Mouse (Mus musculus): Measurements from ENCODE around the gene Fam20b.
A peak's percentile ranks its signal among the peaks of the same experiment; 100 is the strongest.

Gene Fam20b

GRCm38 (mm10) chr1:156672720-156673475 lies 46.0 kb downstream of the Fam20b start:
- DNase-seq (ENCODE audit: low read depth, low spot score), result peak; percentile 85

DNA sequence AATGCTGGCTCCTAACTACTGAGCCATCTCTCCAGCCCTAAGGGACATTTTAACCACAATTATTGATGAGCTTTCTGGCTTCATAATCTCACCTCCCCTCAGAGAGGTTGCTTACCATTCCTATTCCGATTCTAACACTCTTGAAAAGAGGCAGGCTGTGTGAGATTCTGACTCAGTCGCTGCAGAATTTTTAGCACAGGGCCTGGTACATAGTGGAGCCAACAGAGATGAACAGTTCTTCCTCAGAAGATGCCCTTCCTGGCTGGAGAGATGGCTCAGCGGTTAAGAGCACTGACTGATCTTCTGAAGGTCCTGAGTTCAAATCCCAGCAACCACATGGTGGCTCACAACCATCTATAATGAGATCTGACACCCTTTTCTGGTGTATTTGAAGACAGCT lies 47.0 kb downstream of the Fam20b start:
- no peak for DNase-seq (ENCODE audit: low read depth, low spot score)

DNA sequence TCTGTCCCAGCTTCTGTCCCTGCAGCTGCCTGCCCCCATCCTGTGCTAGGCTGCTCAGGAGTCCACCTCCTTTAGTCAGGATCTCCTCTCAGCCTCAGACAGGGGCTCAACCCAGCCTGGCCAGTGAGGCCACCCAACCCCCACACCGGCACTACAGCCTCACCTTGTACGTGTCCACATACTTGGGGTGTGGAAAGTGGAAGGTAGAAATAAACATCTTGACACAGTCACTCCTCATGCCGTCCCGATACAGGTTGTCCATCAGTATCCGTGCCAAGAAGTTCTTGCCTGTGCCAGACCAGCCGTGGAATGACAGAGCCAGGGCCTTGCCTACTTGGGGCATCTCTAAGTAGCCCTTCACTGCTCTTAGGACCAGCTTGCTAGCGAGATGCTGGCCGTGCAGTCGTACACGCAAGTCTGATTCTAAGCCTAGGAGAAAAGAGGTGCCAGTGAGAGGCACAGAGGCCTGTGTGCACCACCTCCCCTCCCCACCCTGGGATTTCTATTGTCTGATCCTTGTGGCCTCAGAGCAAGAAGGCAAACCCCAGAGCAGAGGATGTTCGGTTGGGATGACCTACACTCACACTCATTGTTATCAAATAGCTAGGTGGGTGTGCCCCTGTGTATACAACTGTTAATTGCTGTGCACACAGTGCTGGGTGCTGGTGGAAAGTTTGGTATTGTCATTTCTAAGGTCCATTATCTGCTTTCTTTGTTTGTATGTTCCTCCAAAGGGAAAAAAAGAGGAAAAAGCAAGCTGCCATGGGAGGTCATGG lies 49.5 kb downstream of the Fam20b start:
- peak; percentile 89 for DNase-seq (ENCODE audit: low read depth, low spot score)

GRCm38 (mm10) chr1:156668602-156669001 lies 50.3 kb downstream of the Fam20b start:
- DNase-seq (ENCODE audit: low read depth, low spot score), result peak; percentile 99

DNA sequence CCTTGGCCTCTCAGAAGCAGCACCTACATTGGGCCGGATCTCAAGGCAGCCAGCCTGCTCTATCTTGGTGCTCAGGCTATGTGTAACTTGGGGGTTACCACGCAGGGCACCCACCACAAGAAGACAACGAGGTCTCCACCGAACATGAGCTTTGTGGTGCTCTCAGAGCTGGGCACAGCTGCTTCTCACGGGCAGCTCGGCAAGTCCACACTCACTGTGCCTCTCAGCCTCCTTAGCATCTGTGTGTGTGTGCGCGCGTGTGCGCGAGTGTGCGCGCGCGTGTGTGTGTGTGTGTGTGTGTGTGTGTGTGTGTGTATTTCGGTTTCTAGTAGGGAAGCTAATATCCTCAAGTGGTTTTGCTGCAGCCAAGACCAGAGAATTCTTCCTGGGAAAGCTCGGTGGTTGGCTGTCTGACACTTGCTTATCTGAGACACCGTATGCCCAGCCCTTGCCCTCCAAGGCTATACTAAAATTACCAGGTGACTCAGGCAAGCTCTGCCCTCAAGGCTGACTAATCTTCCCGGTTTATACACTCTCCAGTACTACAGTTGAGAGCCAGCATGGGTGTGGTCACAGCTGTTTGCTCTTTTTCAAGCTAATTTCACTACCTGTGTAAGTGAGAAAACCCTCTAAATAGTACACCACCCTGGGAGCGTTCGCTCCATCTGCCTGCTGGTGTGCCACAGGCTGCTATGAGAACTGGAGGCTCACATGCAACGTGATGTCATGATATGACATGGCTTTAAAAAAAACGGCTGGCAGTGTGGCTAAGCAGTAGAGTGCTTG lies 51.6 kb downstream of the Fam20b start:
- peak; percentile 59 for DNase-seq (ENCODE audit: low read depth, low spot score)

DNA sequence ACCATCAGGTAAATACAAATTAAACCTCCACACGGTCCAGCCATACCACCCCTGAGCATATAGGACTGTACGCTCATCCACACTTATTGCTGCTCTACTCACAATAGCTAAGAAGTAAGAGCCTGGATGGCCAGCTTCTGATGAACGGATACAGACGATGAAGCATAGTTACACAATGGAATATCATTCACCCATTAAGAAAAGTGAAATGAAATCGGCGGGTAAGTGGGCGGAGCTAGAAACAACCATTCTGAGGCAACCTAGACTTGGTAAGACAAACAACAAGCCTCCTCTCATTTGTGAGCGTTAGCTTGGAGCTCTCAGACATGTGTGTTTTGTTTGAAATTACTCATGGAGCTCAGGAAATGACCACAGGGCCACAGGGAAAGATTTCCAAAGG lies 53.1 kb downstream of the Fam20b start:
- DNase-seq (ENCODE audit: low read depth, low spot score), result no peak

DNA sequence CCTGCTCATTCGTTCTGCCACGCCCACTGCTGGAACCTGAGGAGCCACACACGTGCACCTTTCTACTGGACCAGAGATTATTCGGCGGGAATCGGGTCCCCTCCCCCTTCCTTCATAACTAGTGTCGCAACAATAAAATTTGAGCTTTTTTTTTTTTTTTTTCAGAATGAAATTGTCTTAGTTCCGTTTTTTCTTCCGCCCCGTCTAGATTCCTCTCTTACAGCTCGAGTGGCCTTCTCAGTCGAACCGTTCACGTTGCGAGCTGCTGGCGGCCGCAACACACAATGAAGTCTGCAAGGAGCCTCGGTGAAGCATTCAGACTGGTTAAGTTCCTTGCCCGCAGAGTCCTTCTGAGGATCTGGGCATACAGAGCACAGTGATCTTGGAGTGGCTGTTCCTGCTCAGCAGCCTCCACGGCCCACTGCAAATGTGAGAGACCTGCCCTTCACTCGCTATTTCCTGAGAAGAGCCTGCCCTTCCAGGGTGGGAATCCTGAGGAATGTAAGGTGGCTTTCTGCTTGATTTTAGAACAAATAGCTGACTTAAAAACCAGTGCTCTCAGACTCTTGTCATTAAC lies 58.1 kb downstream of the Fam20b start:
- DNase-seq (ENCODE audit: low read depth, low spot score), result peak; percentile 60

GRCm38 (mm10) chr1:156659906-156660659 lies 58.8 kb downstream of the Fam20b start:
- peak; percentile 96 for DNase-seq (ENCODE audit: low read depth, low spot score)

DNA sequence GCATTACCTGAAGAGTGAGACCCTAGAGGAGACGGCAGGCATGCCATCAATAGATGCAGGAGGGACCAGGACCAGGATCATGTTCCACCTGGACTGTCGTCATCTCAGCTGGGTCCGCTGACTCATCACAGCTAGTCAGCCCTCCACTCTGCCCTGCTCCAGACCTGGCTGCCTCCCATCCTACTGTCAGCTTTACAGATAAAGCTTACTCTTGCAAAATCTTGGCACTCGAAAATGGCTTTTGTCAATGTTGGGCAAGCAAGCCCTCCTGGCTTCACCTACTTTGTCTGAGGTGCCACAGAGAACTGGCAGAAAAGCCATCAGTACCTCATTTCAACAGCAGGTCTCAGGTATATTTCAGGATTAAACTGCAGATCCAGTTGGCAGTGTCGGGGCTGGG lies 60.2 kb downstream of the Fam20b start:
- no peak for DNase-seq (ENCODE audit: low read depth, low spot score)

DNA sequence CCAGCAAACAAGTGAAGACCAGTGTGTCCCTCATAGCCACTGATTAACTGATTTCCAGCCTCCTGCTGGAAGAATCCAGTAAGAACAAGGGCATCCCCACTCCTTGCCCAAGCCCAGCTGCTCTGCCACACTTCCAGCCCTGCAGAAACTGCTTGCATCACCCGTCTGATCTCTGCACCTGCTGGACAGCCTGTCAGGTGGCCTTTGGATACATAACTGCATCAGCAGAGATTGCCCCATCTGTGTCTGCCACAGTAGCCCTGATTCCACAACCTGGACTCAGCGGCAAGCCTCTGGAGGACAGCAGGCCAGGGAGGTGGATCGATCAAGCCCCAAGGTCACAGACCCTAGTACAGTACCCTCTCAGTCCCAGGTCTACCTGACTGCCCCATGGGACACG lies 61.4 kb downstream of the Fam20b start:
- DNase-seq (ENCODE audit: low read depth, low spot score), result no peak

- DNase-seq (ENCODE audit: low read depth, low spot score), result peak; percentile 65
Measured at GRCm38 (mm10) chr1:156654735-156655530, 64.0 kb downstream of the Fam20b start.

DNA sequence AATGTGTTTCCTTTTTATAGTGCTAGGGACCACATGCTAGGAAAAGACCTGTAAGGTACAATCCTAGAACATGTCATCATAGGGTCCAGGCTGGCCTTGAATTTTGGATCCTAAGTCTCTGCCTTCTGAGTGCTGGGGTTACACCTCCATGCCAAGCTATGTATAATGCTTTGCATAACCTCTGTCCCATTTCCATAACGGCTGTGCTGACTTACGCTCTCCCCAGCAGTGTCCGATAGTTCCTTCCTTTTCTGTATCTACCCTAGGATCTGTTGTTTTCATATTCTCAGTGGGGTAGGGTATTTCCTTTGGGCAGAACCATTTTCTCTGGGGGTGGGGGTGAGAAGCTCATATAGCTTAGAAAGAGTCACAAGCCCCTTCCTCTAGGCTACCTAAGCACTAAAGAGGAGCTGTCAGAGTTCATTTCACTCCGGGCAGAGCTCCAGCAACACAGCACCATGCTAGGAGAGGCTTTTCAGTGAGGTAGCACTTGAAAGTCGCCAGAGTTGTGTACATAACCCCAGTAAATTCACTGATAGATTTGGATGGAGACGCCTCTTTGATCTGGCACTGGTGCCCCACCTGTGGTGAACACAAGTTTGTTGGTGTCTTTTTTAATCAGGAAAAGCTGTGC lies 66.6 kb downstream of the Fam20b start:
- DNase-seq (ENCODE audit: low read depth, low spot score), result no peak

DNA sequence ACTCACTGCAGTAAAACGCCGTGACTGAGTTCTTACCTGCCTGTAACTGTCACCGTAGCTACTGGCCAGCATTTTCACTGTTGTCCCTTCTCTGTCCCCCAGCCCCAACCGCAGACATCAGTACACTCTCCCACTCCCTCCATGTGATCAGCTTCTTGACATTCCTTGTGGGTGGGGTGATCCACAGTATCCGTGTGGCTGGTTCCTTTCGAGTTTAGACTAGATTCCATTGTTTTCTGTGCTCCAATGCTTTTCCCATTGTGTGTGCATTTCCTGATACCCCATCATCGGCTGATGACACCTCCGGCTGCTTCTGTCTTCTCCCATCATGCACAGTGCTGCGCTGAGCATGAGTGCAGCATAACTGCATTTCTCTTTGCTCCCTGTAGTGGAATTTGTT lies 68.3 kb downstream of the Fam20b start:
- DNase-seq (ENCODE audit: low read depth, low spot score), result peak; percentile 46

- DNase-seq (ENCODE audit: low read depth, low spot score), result peak; percentile 91
Measured at GRCm38 (mm10) chr1:156648705-156649104, 70.2 kb downstream of the Fam20b start.

GRCm38 (mm10) chr1:156645971-156646370 lies 72.9 kb downstream of the Fam20b start:
- no peak for DNase-seq (ENCODE audit: low read depth, low spot score)

DNA sequence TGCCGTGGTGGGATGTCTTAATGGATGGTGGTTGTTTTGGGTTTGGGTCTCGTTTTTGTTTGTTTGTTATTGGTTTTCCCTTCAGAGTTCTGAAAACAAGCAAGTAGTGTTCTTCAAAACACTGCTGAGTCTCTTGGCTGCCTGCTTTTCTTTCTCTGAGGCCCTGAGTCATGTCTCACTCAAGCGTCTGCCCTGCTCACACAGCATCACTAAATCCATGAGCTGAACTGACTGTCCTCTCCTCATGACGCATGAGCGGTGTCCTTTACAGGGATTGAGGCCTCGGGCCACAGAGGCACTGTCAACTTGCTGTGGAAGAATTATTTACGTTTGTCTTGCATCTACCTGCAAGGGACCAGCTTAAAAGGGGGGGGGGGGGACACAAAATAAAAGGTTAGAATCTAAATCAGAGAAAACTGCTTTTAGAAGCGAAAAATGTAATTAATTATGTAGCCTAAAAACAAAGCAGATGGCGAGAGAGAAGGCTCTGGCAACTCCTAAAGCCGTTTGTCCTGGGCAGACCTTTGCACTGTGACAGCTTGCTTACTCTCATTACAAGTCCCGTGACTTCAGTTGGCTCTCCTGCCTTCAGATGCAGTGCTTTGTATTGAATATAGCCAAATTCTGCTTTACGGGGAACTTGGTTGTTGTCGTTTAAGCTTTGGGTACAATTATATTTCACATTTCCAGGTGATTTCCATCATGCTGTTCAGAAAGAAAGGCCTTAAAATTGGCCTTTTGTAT lies 73.9 kb downstream of the Fam20b start:
- DNase-seq (ENCODE audit: low read depth, low spot score), result no peak

DNA sequence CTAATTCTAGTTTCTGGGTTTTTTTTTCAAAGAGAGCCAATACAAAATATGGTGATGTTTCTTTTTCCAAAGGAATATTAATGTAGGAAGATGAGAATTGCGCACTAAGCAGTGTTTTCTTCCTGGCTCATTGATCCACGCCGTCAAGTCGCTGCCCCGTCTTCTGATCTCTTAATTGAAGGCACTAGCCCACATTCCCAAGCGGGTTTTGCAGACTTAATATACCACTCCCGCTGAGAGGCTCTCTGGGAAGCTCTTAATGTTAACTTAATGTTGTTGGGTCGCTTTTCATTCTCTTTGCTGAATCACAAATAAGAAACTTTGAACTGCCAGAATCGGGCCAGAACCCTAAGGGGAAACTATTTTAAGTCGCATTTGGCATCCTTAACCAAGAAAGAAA lies 74.8 kb downstream of the Fam20b start:
- no peak for DNase-seq (ENCODE audit: low read depth, low spot score)

- no peak for DNase-seq (ENCODE audit: low read depth, low spot score)
Measured at GRCm38 (mm10) chr1:156642813-156643212, 76.1 kb downstream of the Fam20b start.

DNA sequence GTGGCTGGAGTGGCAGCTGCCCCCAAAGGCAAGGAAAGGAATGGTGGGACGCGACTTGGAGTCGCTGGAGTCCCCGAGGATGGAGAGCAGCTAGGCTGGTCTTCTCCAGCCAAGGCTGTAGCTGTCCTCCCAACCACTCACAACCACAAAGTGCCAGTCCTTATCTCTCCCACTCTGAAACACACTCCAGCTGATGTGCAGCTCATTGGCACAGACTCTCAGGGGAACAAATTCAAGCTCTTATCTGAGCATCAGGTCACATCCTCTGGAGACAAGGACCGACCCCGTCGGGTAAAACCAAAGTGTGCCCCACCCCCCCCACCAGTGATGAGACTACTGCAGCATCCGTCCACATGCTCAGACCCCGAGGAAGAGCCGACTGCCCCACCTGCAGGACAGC lies 77.1 kb downstream of the Fam20b start:
- DNase-seq (ENCODE audit: low read depth, low spot score), result no peak

Data from R1 (cell line).